Mouse (Mus musculus): Measurements from ENCODE around the gene Grin2d. TPM values are rescaled to one million over a fixed set of nuclear protein-coding genes. Genes with fewer than 3 reads are reported as not detected.

The Grin2d gene
- polyA plus RNA-seq, 1 experiment from 2014 or later, result 0.60 TPM

DNA sequence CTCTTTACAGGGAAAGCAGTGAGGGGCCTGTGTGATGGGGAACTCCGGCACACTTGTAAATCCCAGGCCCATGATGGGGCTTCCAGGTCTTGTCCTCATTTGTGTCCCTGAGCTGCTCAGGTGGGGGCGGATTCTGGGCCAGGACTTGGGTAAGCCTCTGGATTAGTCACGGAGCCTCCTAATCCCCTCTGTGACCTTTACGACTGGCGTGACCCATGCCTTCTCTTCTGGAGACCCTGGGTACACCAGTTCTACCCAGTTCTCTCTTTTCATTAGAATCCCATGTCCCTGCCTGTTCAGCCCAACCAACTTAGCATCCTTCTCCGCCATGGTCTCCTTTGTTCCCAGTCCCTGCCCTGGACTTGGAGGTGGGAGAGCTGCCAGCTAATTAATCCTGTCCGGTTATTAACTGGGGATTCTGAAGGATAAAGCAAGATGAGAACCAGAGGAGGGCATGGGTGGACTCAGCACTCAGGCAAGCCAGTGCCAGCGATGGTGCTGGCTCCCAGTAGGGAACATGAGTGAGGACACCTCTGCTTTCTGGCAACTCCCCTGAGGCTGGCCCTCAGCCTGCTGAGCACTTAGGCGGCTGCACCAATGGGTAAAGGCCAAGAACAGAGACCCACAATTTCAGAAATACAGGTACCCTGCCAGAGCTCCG lies 62.7 kb downstream of the Grin2d start:
- H3K9ac ChIP-seq (replicated peaks), result no peak overlapping the region; the same call in 1 of the 2 replicates
- WGBS, result 16% methylated on average over 10 of the region's 10 CpGs

DNA sequence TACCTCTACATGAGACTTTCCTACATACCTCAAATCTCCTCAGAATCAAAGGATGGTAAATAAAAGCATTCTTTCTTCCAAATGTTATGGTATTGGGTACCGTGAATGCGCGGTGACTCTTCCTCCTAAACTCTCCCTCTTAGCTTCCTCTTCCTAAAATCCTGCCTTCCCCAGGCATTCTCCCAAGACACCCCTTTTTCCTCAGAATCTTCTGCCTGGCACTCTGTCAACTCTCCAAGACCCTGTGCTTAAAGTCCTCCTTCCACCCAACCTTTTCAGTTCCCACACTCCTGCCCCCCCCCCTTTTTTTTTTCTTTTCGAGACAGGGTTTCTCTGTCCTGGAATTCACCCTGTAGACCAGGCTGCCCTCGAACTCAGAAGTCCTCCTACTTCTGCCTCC lies 63.3 kb downstream of the Grin2d start:
- Histone ChIP-seq H3K9ac (replicated peaks) (no peak overlapping the region), H3K4me1 (peaks cover 28% of the 10 kb centered on the region), H3K27ac (replicated peaks) (peak overlapping the region; percentile 65), H3K4me2 (replicated peaks) (peak overlapping the region; percentile 52), H3K27me3 (peaks cover 13% of the 10 kb centered on the region), H3K36me3 (peaks cover 31% of the 10 kb centered on the region), H3K9me3 (no peaks in the 10 kb centered on the region), H3K4me3 (peak overlapping the region; percentile 90)
- no peak for ATAC-seq (ENCODE audit: low FRiP score, low read depth)
- 1% methylated on average over 5 of the region's 5 CpGs for WGBS

More for the DNA sequence above, 62.7 kb downstream of the Grin2d start:
- ATAC-seq (ENCODE audit: low FRiP score, low read depth), result no peak
- H3K4me2 ChIP-seq (replicated peaks), result peak overlapping the region; percentile 52
- H3K4me3 ChIP-seq, result no peak overlapping the region
- H3K4me1 ChIP-seq, result peaks cover 28% of the 10 kb centered on the region
- peak overlapping the region; percentile 65 for H3K27ac ChIP-seq (replicated peaks)
- peaks cover 25% of the 10 kb centered on the region for H3K36me3 ChIP-seq
- peaks cover 19% of the 10 kb centered on the region for H3K27me3 ChIP-seq
- no peaks in the 10 kb centered on the region for H3K9me3 ChIP-seq

DNA sequence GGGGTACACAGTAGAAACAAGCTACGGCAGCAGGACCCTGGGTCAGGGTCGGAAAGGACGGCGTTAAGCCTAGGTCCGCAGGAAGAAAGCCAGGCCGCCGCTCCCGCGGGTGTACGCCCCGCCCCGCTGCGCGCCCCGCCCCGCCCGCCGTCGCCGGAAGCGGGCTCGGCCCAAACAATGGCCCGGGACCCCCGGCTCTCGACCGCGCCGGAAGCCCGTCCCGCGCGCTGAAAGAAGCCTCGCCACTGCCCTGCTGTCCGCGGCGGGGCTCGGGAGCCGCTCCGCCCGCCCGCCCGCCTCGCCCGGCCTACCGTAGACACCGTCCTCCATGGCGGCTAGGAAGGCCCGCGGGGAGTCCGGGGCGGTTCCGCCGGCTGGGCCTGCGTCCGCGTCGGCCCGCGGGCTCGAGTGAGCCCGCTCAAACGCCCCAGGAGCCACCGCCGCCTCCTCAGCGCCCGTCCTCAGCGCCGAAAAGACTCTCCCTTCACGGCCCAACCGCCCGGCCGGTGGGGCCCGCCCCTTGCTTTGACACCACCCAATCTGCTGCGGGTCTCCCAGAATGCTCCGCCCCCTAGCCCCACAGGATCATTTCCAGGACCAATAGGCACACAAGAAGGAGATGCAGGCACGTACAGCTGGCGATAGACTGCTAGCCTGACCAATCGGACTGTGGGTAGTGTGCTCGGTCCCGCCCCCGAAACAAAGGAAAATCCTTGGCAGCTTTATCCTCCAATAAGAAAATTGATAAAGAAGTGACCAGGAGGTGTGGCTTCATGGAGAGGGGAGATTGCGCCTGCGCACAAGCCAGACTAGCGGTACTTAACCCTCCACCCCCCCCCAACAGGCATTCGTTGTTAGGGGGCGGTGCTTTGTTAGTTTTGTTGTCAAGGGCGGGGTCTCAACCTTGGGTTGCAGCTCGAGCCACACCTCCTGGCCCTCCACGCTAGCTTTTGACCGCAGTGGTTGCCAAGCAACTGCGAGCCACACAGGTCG lies 64.1 kb downstream of the Grin2d start, which contains the start of gene Cyth2:
Gene Cyth2 (minus strand): TSS at position 795 of the 993 bp plus-strand sequence.
- peak within 1 kb of the TSS; percentile 90 for H3K4me3 ChIP-seq
- H3K9me3 ChIP-seq, result no peaks in the 10 kb centered on the region
- peak within 1 kb of the TSS; percentile 91 for H3K4me2 ChIP-seq (replicated peaks)
- H3K4me1 ChIP-seq, result peaks cover 28% of the 10 kb centered on the region
- ATAC-seq (ENCODE audit: low FRiP score, low read depth), result peak; percentile 98
- WGBS, result under 1% methylated on average over 72 of the region's 92 CpGs
- peak within 1 kb of the TSS; percentile 100 for H3K27ac ChIP-seq (replicated peaks)
- peaks cover 10% of the 10 kb centered on the region for H3K27me3 ChIP-seq
- peaks cover 39% of the 10 kb centered on the region for H3K36me3 ChIP-seq
- peak within 1 kb of the TSS; percentile 99 for H3K9ac ChIP-seq (replicated peaks)

DNA sequence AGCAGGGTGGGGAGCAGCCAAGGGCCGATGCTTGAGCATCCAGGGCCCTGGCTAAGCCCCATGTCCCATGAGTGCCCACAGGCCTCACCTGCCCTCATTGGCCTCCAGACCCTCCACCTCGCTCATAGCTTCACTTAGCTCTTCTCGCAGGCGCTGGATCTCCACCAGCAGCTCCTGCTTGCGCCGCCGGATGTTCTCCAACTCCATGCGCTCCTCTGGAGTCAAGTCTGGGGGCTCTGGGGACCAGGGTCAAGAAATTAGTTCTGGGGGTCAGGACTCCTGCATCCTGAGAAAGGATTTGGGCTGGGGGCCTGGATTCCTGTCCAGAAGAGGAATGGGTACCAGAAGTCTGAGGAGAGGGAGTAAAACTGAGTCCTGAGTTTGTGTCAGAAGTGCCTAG lies 65.3 kb downstream of the Grin2d start:
- no peaks in the 10 kb centered on the region for H3K9me3 ChIP-seq
- peak overlapping the region; percentile 100; the same call in 1 of the 2 replicates for H3K27ac ChIP-seq (replicated peaks)
- no peaks in the 10 kb centered on the region for H3K27me3 ChIP-seq
- peak overlapping the region; percentile 99 for H3K9ac ChIP-seq (replicated peaks)
- 84% methylated on average over 8 of the region's 8 CpGs for WGBS
- H3K36me3 ChIP-seq, result peaks cover 50% of the 10 kb centered on the region
- peaks cover 35% of the 10 kb centered on the region for H3K4me1 ChIP-seq
- H3K4me3 ChIP-seq, result peak overlapping the region; percentile 90
- ATAC-seq (ENCODE audit: low FRiP score, low read depth), result no peak
- H3K4me2 ChIP-seq (replicated peaks), result peak overlapping the region; percentile 91

DNA sequence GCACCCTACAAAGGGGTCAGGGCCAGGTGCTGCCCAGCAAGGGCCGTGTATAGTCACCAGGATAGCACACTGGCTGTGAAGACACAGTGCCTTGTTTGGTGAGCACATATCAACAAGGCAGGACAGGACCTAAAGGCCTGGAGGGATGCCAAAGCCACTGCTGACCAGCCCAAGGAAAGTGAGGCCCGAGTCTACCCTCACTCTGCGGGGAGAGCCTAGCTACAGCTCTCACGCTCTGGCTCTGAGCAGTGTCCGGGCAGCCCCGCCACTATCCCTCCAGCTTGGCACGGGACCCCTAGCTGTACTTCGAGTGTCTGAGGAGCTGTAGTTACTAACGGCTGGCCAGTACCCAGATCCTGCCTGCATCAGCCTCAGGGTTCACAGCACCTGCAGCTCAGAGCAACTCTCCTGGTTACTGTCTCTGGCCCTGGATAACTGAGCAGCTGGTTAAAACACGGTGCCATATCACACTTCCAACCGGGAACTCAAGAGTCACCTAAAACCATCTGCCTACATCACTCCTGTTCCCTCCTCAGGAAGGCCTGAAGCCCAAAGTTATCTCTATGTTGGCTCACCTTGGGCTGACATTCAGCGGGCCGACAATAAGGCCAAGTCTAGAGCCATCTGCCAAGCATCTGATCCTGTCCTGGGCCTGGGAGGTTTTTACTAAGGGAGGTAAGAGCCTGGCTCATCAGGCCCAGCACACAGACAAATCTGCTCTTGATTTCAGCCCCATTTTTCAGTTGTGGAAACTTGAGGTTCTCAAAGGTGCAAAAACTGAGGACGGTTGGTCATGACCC lies 68.7 kb downstream of the Grin2d start:
- Histone ChIP-seq H3K27me3 (no peaks in the 10 kb centered on the region), H3K4me2 (replicated peaks) (no peak overlapping the region), H3K4me3 (no peak overlapping the region), H3K27ac (replicated peaks) (no peak overlapping the region), H3K4me1 (peaks cover 24% of the 10 kb centered on the region), H3K9me3 (no peaks in the 10 kb centered on the region), H3K36me3 (peaks cover 71% of the 10 kb centered on the region), H3K9ac (replicated peaks) (no peak overlapping the region)
- WGBS, result 91% methylated on average over 14 of the region's 14 CpGs
- no peak for ATAC-seq (ENCODE audit: low FRiP score, low read depth)

DNA sequence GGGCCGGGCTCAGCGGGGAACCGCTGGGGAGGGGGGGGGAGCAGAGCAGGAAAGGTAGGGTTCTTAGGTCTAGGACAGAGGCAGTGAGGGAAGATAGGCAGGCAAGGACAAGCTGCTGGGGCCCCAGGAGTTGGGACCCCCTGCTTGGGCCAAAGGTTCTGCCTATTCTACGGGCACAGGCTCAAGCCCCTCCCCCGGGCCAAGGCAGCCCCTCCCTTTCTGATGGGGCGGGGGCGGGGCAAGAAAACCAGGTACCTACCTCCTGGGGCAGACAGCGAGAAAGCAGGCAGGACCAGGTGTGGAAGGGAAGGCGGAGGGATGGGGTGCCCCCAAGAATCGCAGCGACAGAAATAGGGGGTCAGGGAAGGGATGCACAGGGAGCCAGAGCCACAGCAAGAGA lies 69.7 kb downstream of the Grin2d start:
- H3K36me3 ChIP-seq, result peaks cover 81% of the 10 kb centered on the region
- ATAC-seq (ENCODE audit: low FRiP score, low read depth), result no peak
- WGBS, result 41% methylated on average over 11 of the region's 11 CpGs
- H3K27ac ChIP-seq (replicated peaks), result 0 out of 2 replicates have a peak overlapping the region, but pooled peaks have one; percentile 35
- H3K9me3 ChIP-seq, result no peaks in the 10 kb centered on the region
- H3K9ac ChIP-seq (replicated peaks), result peak overlapping the region; percentile 24; the same call in 1 of the 2 replicates
- no peak overlapping the region for H3K4me2 ChIP-seq (replicated peaks)
- no peaks in the 10 kb centered on the region for H3K27me3 ChIP-seq
- peaks cover 24% of the 10 kb centered on the region for H3K4me1 ChIP-seq
- no peak overlapping the region for H3K4me3 ChIP-seq

DNA sequence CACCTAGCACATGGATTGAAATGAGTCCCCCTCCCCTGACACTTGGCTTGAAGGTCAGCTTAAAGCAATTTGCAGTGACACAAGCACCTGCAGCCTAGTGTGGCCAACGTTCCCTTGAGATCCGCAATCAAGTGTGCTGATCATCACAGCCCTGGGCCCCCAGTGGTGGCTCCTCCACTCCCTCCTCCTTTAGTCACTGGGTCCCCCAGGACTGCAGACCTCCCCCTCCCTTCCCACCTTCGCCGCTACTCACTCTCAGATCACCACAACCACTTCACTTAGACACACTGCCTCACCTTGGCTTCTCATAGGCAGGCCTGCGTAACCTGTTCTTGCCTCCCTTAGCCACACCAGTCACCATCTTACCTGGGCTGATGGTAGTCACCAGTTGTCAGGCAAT lies 72.2 kb downstream of the Grin2d start:
- no peak overlapping the region for H3K4me2 ChIP-seq (replicated peaks)
- H3K36me3 ChIP-seq, result peaks cover 83% of the 10 kb centered on the region
- H3K27me3 ChIP-seq, result no peaks in the 10 kb centered on the region
- H3K27ac ChIP-seq (replicated peaks), result peak overlapping the region; percentile 32; the same call in 1 of the 2 replicates
- peaks cover 13% of the 10 kb centered on the region for H3K4me1 ChIP-seq
- no peaks in the 10 kb centered on the region for H3K9me3 ChIP-seq
- H3K4me3 ChIP-seq, result no peak overlapping the region
- no peak for ATAC-seq (ENCODE audit: low FRiP score, low read depth)
- no peak overlapping the region for H3K9ac ChIP-seq (replicated peaks)
- WGBS, result 73% methylated on average over 5 of the region's 5 CpGs

- Histone ChIP-seq H3K4me1 (peaks cover 26% of the 10 kb centered on the region), H3K9me3 (no peaks in the 10 kb centered on the region), H3K9ac (replicated peaks) (no peak overlapping the region), H3K27me3 (peaks cover 27% of the 10 kb centered on the region), H3K27ac (replicated peaks) (no peak overlapping the region), H3K36me3 (peaks cover 56% of the 10 kb centered on the region), H3K4me3 (no peak overlapping the region), H3K4me2 (replicated peaks) (no peak overlapping the region)
- no peak for ATAC-seq (ENCODE audit: low FRiP score, low read depth)
- WGBS, result 95% methylated on average over 6 of the region's 6 CpGs
Observed at GRCm38 (mm10) chr7:45802551-45802950, 75.6 kb downstream of the Grin2d start.

DNA sequence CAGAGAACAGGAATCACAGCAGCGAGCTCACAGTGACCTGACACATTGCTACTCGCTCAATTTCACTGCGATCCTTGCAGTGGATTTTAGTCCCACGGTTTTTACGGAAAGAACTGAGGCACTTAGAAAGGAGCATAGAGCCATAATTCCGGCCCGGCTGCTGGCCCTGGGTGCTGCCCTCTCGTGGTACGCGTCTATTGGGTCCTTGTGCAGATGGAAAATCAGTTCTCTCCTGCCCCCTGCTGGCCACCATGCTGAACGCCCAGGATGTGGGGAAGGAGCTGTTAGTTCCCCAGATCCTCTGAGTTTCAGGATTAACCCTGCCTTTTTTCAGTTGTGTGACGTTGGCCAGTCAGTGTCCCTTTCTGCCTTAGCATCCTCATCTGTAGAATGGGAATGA lies 76.8 kb downstream of the Grin2d start:
- no peak overlapping the region; the same call in 1 of the 2 replicates for H3K9ac ChIP-seq (replicated peaks)
- no peak overlapping the region for H3K4me3 ChIP-seq
- WGBS, result 4% methylated on average over 12 of the region's 12 CpGs
- peak; percentile 18; the same call in 1 of the 2 replicates for ATAC-seq (ENCODE audit: low FRiP score, low read depth)
- H3K36me3 ChIP-seq, result peaks cover 50% of the 10 kb centered on the region
- peaks cover 34% of the 10 kb centered on the region for H3K4me1 ChIP-seq
- H3K9me3 ChIP-seq, result no peaks in the 10 kb centered on the region
- H3K27ac ChIP-seq (replicated peaks), result peak overlapping the region; percentile 39; the same call in 1 of the 2 replicates
- H3K4me2 ChIP-seq (replicated peaks), result no peak overlapping the region
- H3K27me3 ChIP-seq, result peaks cover 39% of the 10 kb centered on the region

DNA sequence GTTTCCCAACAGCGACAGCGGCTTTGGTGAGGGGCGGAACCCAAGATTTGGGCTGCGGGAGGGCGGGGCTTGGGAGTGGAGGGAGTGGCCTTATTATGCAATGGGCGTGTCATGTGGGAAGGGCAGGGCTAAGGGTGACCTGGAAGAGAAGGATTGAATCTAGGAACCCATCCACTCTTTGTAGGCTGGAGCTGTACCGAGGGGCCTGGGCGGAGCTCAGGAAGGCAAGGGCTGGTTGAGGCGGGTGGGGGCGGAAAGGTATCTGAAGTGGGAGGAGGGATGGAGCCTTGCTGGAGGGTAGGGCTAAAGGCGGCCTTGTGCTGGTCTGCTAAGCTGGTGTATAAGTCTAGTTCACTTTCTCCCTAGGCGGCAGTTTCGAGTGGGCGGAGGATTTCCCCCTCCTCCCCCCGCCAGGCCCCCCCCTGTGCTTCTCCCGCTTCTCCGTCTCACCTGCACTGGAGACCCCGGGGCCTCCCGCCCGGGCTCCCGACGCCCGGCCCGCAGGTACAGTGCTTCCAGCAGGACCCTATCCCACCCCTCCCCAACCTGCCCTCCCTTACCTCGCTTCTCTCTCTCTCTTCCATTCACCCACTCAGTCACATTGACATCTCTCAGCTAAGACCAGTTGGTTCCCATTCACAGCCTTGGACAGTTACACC lies 77.5 kb downstream of the Grin2d start:
- H3K4me1 ChIP-seq, result peaks cover 31% of the 10 kb centered on the region
- H3K36me3 ChIP-seq, result peaks cover 52% of the 10 kb centered on the region
- no peak overlapping the region; the same call in 1 of the 2 replicates for H3K9ac ChIP-seq (replicated peaks)
- no peaks in the 10 kb centered on the region for H3K9me3 ChIP-seq
- peak overlapping the region; percentile 39; the same call in 1 of the 2 replicates for H3K27ac ChIP-seq (replicated peaks)
- H3K4me3 ChIP-seq, result no peak overlapping the region
- no peak for ATAC-seq (ENCODE audit: low FRiP score, low read depth)
- no peak overlapping the region for H3K4me2 ChIP-seq (replicated peaks)
- H3K27me3 ChIP-seq, result peaks cover 46% of the 10 kb centered on the region
- WGBS, result 20% methylated on average over 21 of the region's 25 CpGs

DNA sequence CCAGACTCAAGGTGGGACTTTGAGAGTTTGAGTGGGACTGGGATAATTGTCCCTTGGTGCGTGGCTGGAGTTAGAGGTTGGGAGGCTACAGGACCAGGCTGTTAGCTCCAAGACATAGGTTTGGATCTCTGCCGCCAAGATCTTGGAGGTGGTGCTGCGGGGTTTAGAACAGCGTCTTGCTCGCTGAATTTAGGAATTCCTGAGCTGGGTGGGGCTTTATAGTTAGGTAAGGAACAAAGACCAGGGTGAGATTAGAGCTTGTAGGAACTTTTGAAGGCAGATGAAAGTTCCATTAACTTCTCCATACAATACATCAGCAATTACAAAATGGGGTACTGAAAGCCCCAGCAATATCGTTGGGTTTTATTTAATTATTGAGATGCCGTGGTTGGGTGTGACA lies 78.2 kb downstream of the Grin2d start:
- Histone ChIP-seq H3K4me1 (peaks cover 31% of the 10 kb centered on the region), H3K9me3 (no peaks in the 10 kb centered on the region), H3K27me3 (peaks cover 52% of the 10 kb centered on the region), H3K36me3 (peaks cover 59% of the 10 kb centered on the region), H3K9ac (replicated peaks) (no peak overlapping the region), H3K4me3 (no peak overlapping the region), H3K4me2 (replicated peaks) (no peak overlapping the region), H3K27ac (replicated peaks) (no peak overlapping the region)
- WGBS, result 43% methylated on average over 7 of the region's 7 CpGs
- no peak for ATAC-seq (ENCODE audit: low FRiP score, low read depth)

Measured in midbrain, embryonic 12.5 days (tissue).